Mouse (Mus musculus): ENCODE results near the gene Vmn1r56. TPM values are rescaled to one million over a fixed set of nuclear protein-coding genes. Genes with fewer than 3 reads are reported as not detected.

The Vmn1r56 gene
- total RNA-seq (2023): not detected

DNA sequence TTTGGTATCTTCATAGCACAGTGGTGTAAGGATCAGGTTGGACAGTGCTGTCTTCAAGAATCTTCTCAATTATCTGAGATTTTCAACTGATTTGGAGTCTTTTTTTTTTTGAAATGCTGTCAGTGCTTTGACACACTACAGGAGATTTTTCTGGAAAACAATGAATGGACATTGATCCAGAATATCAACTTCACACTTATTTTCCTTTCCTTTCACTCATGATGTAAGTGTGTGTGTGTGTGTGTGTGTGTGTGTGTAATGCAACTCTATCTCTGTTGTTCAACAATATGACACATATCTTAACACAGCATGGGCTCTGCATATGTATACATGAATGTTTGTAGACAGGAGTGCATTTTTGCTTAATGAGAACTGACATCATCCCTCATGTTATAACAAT lies at the start of gene Vmn1r56:
Gene Vmn1r56, minus strand, starts transcription at position 101 of the 400 bp plus-strand sequence.

GRCm38 (mm10) chr7:5218193-5218592 lies 21.6 kb upstream of the Vmn1r56 start, which contains the start of gene Vmn1r57:
TSS of gene Vmn1r57 (plus strand) at chr7:5218493.

DNA sequence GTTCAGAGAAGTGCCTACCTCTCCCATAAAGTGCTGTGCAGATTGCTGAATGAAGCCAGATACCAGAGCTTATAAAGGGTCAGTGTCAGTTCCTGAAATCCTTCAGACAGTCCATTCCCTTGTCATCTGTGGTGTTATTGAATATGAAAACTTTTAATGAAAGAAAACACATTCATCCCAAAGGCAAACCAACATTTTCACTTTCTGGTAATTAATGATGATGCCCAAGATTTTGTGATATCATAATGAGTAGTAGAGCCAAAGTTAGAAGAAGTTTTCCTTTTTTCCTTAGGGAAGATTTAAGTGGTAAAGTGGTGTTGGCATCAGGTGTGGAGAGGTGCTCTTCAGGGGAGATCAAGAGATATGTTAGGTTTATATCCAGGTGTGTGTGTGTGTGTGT lies 47.0 kb downstream of the Vmn1r56 start, which contains the start of gene Vmn1r55:
Gene Vmn1r55, minus strand, starts transcription at position 101 of the 400 bp plus-strand sequence.

Other genes with a start within 250 kb of the Vmn1r56 start
- gene Sbk2, start 232.3 kb downstream of the Vmn1r56 start, total RNA-seq (2023): not detected
- not detected for gene Sbk3, start 225.6 kb downstream of the Vmn1r56 start, total RNA-seq (2023)
- 34.3 TPM for gene Zfp579, start 200.6 kb downstream of the Vmn1r56 start, total RNA-seq (2023)
- gene Zfp524, start 182.3 kb downstream of the Vmn1r56 start, total RNA-seq (2023): 14.7 TPM
- 47.3 TPM for gene Fiz1, start 182.1 kb downstream of the Vmn1r56 start, total RNA-seq (2023)
- gene Gm44973, start 181.3 kb downstream of the Vmn1r56 start, total RNA-seq (2023): not detected
- gene Zfp865, start 176.4 kb downstream of the Vmn1r56 start, total RNA-seq (2023): 57.5 TPM
- gene Ccdc106, start 176.2 kb downstream of the Vmn1r56 start, total RNA-seq (2023): 0.44 TPM
- gene 4632433K11Rik, start 162.6 kb downstream of the Vmn1r56 start, total RNA-seq (2023): not detected
- 7.4 TPM for gene Zfp784, start 158.3 kb downstream of the Vmn1r56 start, total RNA-seq (2023)
- gene Zfp580, start 145.2 kb downstream of the Vmn1r56 start, total RNA-seq (2023): 2.9 TPM
- gene U2af2, start 134.6 kb downstream of the Vmn1r56 start, total RNA-seq (2023): 436 TPM
- 110 TPM for gene Epn1, start 116.5 kb downstream of the Vmn1r56 start, total RNA-seq (2023)
- not detected for gene Rfpl4, start 79.8 kb downstream of the Vmn1r56 start, total RNA-seq (2023)
- gene Rasl2-9, start 70.8 kb downstream of the Vmn1r56 start, total RNA-seq (2023): not detected
- not detected for gene Vmn1r55, start 47.1 kb downstream of the Vmn1r56 start, total RNA-seq (2023)
- not detected for gene Vmn1r57, start 21.7 kb upstream of the Vmn1r56 start, total RNA-seq (2023)
- gene Gm5065, start 153.8 kb upstream of the Vmn1r56 start, total RNA-seq (2023): not detected
- gene Nlrp2, start 154.3 kb upstream of the Vmn1r56 start, total RNA-seq (2023): not detected
- gene Vmn1r58, start 216.6 kb upstream of the Vmn1r56 start, total RNA-seq (2023): not detected